Mouse (Mus musculus): Measurements from ENCODE around the gene Rabgap1l. TPM values are rescaled to one million over a fixed set of nuclear protein-coding genes. Genes with fewer than 3 reads are reported as not detected.

Gene Rabgap1l
- polyA plus RNA-seq (2012) = 12.1 and 14.8 TPM in 2 replicates

GRCm38 (mm10) chr1:160792686-160793355, at the start of gene Rabgap1l:
Rabgap1l (minus strand) TSS chr1:160793211.

GRCm38 (mm10) chr1:160212703-160213669, 580.0 kb downstream of the Rabgap1l start, which contains the start of gene Cacybp:
Cacybp (minus strand) TSS chr1:160212875.

GRCm38 (mm10) chr1:160194529-160195336, 598.3 kb downstream of the Rabgap1l start, which contains the start of gene Mrps14:
Mrps14 (plus strand) TSS chr1:160195215.

Other genes with a start within 250 kb of the Rabgap1l start
- 1.7 and 2.5 TPM in 2 replicates for gene Rc3h1, start 113.2 kb upstream of the Rabgap1l start, polyA plus RNA-seq (2012)
- gene Serpinc1, start 185.4 kb upstream of the Rabgap1l start, polyA plus RNA-seq (2012) = 0.30 and 0.86 TPM in 2 replicates
- gene Zbtb37, start 241.6 kb upstream of the Rabgap1l start, polyA plus RNA-seq (2012) = 0.12 and 0.36 TPM in 2 replicates

All from megakaryocyte-erythroid progenitor cell, adult 5 weeks (primary cell).